Mouse (Mus musculus) MEL (cell line): ENCODE measurements at regions not wholly inside any gene's neighbourhood (a gene's known extent, or its start where the extent isn't known, plus 50 kb on each side); places are given as distances from the start of the nearest gene placed in this dataset.

Experiments
- DNase-seq: peaks from one replicate; pipeline ENCODE4 v3.0.0; 2011; ENCODE audit warnings: low read depth, low spot score
- H3K27ac ChIP-seq: 2 replicates; pipeline ENCODE4 v1.5.1; 2012; ENCODE audit warnings: low read depth, mild to moderate bottlenecking, control low read depth, low read length, moderate library complexity; ENCODE audit not compliant: control insufficient read depth
- H3K27me3 ChIP-seq, 2 experiments: fragments of 150-350 bp in 1 of 2; sonication (generic) in 1 of 2; 2 replicates each; pipeline ENCODE4 v1.6.1; 2012; ENCODE audit warnings: low read length in 2 of 2, mild to moderate bottlenecking in 2 of 2, improper control_type of control experiment in 1 of 2, moderate library complexity in 1 of 2; ENCODE audit not compliant: insufficient read depth in 2 of 2, control insufficient read depth in 1 of 2
- H3K36me3 ChIP-seq, 2 experiments: 2 replicates each; pipeline ENCODE4 v1.6.1; 2012 to 2014; ENCODE audit warnings: low read length in 2 of 2, improper control_type of control experiment in 1 of 2, inconsistent platforms in 1 of 2, mild to moderate bottlenecking in 1 of 2; ENCODE audit not compliant: insufficient read depth in 2 of 2, control insufficient read depth in 1 of 2
- H3K4me1 ChIP-seq, 2 experiments: fragments of 150-350 bp in 1 of 2; sonication (generic) in 1 of 2; 2 replicates each; pipeline ENCODE4 v1.6.1; 2012; ENCODE audit warnings: low read length in 2 of 2, improper control_type of control experiment in 1 of 2, mild to moderate bottlenecking in 1 of 2; ENCODE audit not compliant: insufficient read depth in 2 of 2, control insufficient read depth in 1 of 2
- H3K4me3 ChIP-seq, 2 experiments: fragments of 150-350 bp in 1 of 2; sonication (generic) in 1 of 2; 2 replicates each; pipeline ENCODE4 v1.5.1; 2012; ENCODE audit warnings: low read depth in 2 of 2, low read length in 2 of 2, mild to moderate bottlenecking in 2 of 2, moderate library complexity in 2 of 2, control low read depth in 1 of 2, improper control_type of control experiment in 1 of 2; ENCODE audit not compliant: control insufficient read depth in 1 of 2, insufficient read depth in 1 of 2
- H3K79me2 ChIP-seq: 2 replicates; pipeline ENCODE4 v1.6.1; 2012; ENCODE audit warnings: mild to moderate bottlenecking, low read length, moderate library complexity; ENCODE audit not compliant: control insufficient read depth, poor library complexity, insufficient read depth
- H3K9ac ChIP-seq: 2 replicates; pipeline ENCODE4 v1.6.1; 2012; ENCODE audit warnings: low read depth, mild to moderate bottlenecking, control low read depth, low read length, moderate library complexity; ENCODE audit not compliant: control insufficient read depth, poor library complexity, severe bottlenecking
- H3K9me3 ChIP-seq: fragments of 150-350 bp; sonication (generic); replicated peaks from 2 replicates; pipeline ENCODE4 v1.6.1; 2012; ENCODE audit warnings: mild to moderate bottlenecking, low read length, improper control_type of control experiment, moderate library complexity; ENCODE audit not compliant: insufficient read depth
- CTCF ChIP-seq, 3 experiments: IDR thresholded peaks in 2 of 3; conservative IDR thresholded peaks in 1 of 3; 2 replicates each; pipeline ENCODE4 v1.5.1; 2011 to 2012; ENCODE audit warnings: low read length in 3 of 3, low read depth in 2 of 3, mild to moderate bottlenecking in 2 of 3, improper control_type of control experiment in 1 of 3, inconsistent platforms in 1 of 3, mixed read lengths in 1 of 3, moderate library complexity in 1 of 3; ENCODE audit not compliant: control insufficient read depth in 1 of 3, insufficient read depth in 1 of 3, poor library complexity in 1 of 3, severe bottlenecking in 1 of 3
- GABPA ChIP-seq: IDR thresholded peaks from 2 replicates; pipeline ENCODE4 v1.6.1; 2012; ENCODE audit warnings: low read depth, mild to moderate bottlenecking, inconsistent platforms, low read length, improper control_type of control experiment, moderate library complexity
- GATA1 ChIP-seq: IDR thresholded peaks from 2 replicates; pipeline ENCODE4 v1.6.1; 2011; ENCODE audit warnings: low read depth, low read length, improper control_type of control experiment
- HCFC1 ChIP-seq: IDR thresholded peaks from 2 replicates; pipeline ENCODE4 v1.6.1; 2012; ENCODE audit warnings: low read depth, mild to moderate bottlenecking, inconsistent platforms, low read length, improper control_type of control experiment, moderate library complexity
- MAFK ChIP-seq: IDR thresholded peaks from 2 replicates; pipeline ENCODE4 v1.6.1; 2011; ENCODE audit warnings: low read depth, mild to moderate bottlenecking, low read length, improper control_type of control experiment, borderline replicate concordance
- MAZ ChIP-seq: IDR thresholded peaks from 2 replicates; pipeline ENCODE4 v1.6.1; 2012; ENCODE audit warnings: low read depth, mild to moderate bottlenecking, inconsistent platforms, low read length, improper control_type of control experiment
- MEF2A ChIP-seq: IDR thresholded peaks from 2 replicates; pipeline ENCODE4 v1.6.1; 2014; ENCODE audit warnings: low read depth, mild to moderate bottlenecking, inconsistent platforms, low read length, improper control_type of control experiment; ENCODE audit not compliant: poor library complexity, insufficient replicate concordance, severe bottlenecking; ENCODE audit errors: extremely low read depth
- MXI1 ChIP-seq: IDR thresholded peaks from 2 replicates; pipeline ENCODE4 v1.6.1; 2011; ENCODE audit warnings: mild to moderate bottlenecking, low read depth, low read length, improper control_type of control experiment
- MYC ChIP-seq: IDR thresholded peaks from 2 replicates; pipeline ENCODE4 v1.6.1; 2011; ENCODE audit warnings: low read depth, mild to moderate bottlenecking, low read length, improper control_type of control experiment, moderate library complexity
- POLR2AphosphoS5 ChIP-seq: IDR thresholded peaks from 2 replicates; pipeline ENCODE4 v1.6.1; 2012; ENCODE audit warnings: low read depth, borderline replicate concordance, mild to moderate bottlenecking, inconsistent platforms, low read length, moderate library complexity, mixed read lengths
- SMC3 ChIP-seq: IDR thresholded peaks from 2 replicates; pipeline ENCODE4 v1.6.1; 2011; ENCODE audit warnings: low read depth, low read length, improper control_type of control experiment
- TCF12 ChIP-seq: IDR thresholded peaks from 2 replicates; pipeline ENCODE4 v1.6.1; 2014; ENCODE audit warnings: low read depth, mild to moderate bottlenecking, inconsistent platforms, low read length, improper control_type of control experiment, moderate library complexity
- UBTF ChIP-seq: IDR thresholded peaks from 2 replicates; pipeline ENCODE4 v1.6.1; 2012; ENCODE audit warnings: low read depth, mild to moderate bottlenecking, inconsistent platforms, low read length, improper control_type of control experiment, moderate library complexity, borderline replicate concordance; ENCODE audit not compliant: insufficient read depth
- USF2 ChIP-seq, 2 experiments: IDR thresholded peaks; 2 replicates each; pipeline ENCODE4 v1.6.1; 2011 to 2012; ENCODE audit warnings: improper control_type of control experiment in 2 of 2, low read length in 2 of 2, borderline replicate concordance in 1 of 2, inconsistent platforms in 1 of 2, low read depth in 1 of 2, mild to moderate bottlenecking in 1 of 2; ENCODE audit not compliant: insufficient read depth in 1 of 2
- ZKSCAN1 ChIP-seq: IDR thresholded peaks from 2 replicates; pipeline ENCODE4 v1.6.1; 2012; ENCODE audit warnings: low read depth, mild to moderate bottlenecking, inconsistent platforms, low read length, improper control_type of control experiment, moderate library complexity
- ZNF384 ChIP-seq: IDR thresholded peaks from 2 replicates; pipeline ENCODE4 v1.6.1; 2012; ENCODE audit warnings: low read depth, mild to moderate bottlenecking, inconsistent platforms, low read length, improper control_type of control experiment

- Histone ChIP-seq H3K36me3 (no peaks in the 10 kb centered on the region), H3K9ac (no peak overlapping the region), H3K9me3 (no peaks in the 10 kb centered on the region), H3K27ac (no peak overlapping the region), H3K27me3 (no peaks in the 10 kb centered on the region), H3K4me1 (no peaks in the 10 kb centered on the region), H3K79me2 (no peaks in the 10 kb centered on the region), H3K4me3 (no peak overlapping the region)
- no peak for DNase-seq
- TF ChIP-seq ZKSCAN1, result no peak
- no peak for TF ChIP-seq TCF12
- no peak for TF ChIP-seq MEF2A
- TF ChIP-seq CTCF (IDR thresholded peaks at IDR 0.05 in 2 of 3, conservative IDR thresholded peaks at IDR 0.05 in 1 of 3; ENCODE audit: control insufficient read depth in 1 of 3, insufficient read depth in 1 of 3, low read depth in 2 of 3, low read length in 3 of 3, poor library complexity in 1 of 3, severe bottlenecking in 1 of 3), result no peak
- no peak for TF ChIP-seq SMC3
- TF ChIP-seq GABPA, result no peak
- TF ChIP-seq MAFK, result no peak
- no peak for TF ChIP-seq MXI1
- TF ChIP-seq HCFC1, result no peak
- no peak for TF ChIP-seq ZNF384
- no peak for TF ChIP-seq MAZ
Measured at GRCm38 (mm10) chr3:70321161-70321657, 313.8 kb downstream of the Otol1 start.

- Histone ChIP-seq H3K9ac (no peak overlapping the region), H3K27ac (no peak overlapping the region), H3K9me3 (no peaks in the 10 kb centered on the region), H3K27me3 (no peaks in the 10 kb centered on the region), H3K36me3 (no peaks in the 10 kb centered on the region), H3K79me2 (no peaks in the 10 kb centered on the region), H3K4me1 (no peaks in the 10 kb centered on the region), H3K4me3 (no peak overlapping the region)
- no peak for TF ChIP-seq ZNF384
- TF ChIP-seq USF2 (IDR thresholded peaks at IDR 0.05; ENCODE audit: borderline replicate concordance in 1 of 2, insufficient read depth in 1 of 2, low read depth in 1 of 2, low read length in 2 of 2), result no peak
- TF ChIP-seq SMC3, result no peak
- no peak for TF ChIP-seq POLR2AphosphoS5
- TF ChIP-seq MAZ, result no peak
- no peak for TF ChIP-seq GATA1
- TF ChIP-seq TCF12, result no peak
- no peak for TF ChIP-seq MYC
- TF ChIP-seq UBTF, result no peak
- DNase-seq, result no peak
Measured at GRCm38 (mm10) chr3:70324692-70325091, 317.3 kb downstream of the Otol1 start.
